Mouse (Mus musculus): ENCODE measurements around the gene Chrm1. TPM values are rescaled to one million over a fixed set of nuclear protein-coding genes. Genes with fewer than 3 reads are reported as not detected.

Chrm1 gene
- polyA plus RNA-seq, 1 experiment from 2014 or later, result 0.98 TPM

DNA sequence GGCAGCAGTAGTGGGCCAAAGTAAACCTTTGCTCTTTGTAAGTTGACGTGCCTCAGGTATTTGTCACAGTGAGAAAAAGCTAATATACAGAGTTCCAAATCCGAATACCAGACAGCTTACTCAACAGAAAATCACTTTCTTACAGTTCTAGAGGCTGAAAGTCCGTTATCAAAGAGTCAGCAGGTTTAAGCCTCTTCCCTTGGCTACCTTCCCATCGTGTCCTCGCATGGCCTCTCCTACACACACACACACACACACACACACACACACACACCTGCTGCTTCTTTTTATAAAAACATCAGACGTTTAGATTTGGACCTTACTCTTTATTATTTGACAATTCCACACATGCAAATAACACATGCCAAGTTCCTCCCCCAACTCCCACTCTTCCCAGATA lies 32.8 kb upstream of the Chrm1 start:
- H3K27ac ChIP-seq (ENCODE audit: low read depth, low read length), result no peak overlapping the region
- no peaks in the 10 kb centered on the region for H3K9me3 ChIP-seq (ENCODE audit: control insufficient read depth)
- H3K4me1 ChIP-seq (replicated peaks; ENCODE audit: control insufficient read depth, insufficient read depth, low read length), result no peaks in the 10 kb centered on the region
- H3K27me3 ChIP-seq (replicated peaks; ENCODE audit: control insufficient read depth, insufficient read depth, low read length), result no peaks in the 10 kb centered on the region
- 68% methylated on average over 6 of the region's 6 CpGs for WGBS
- H3K36me3 ChIP-seq (ENCODE audit: control insufficient read depth, insufficient read depth), result no peaks in the 10 kb centered on the region
- no peak for TF ChIP-seq CTCF (IDR thresholded peaks at IDR 0.05; ENCODE audit: low read depth)
- H3K4me3 ChIP-seq (ENCODE audit: low read depth, low read length), result no peak overlapping the region
- no peak overlapping the region for H3K9ac ChIP-seq (ENCODE audit: low read depth, low read length)
- no peak for ATAC-seq
- H3K4me2 ChIP-seq (replicated peaks; ENCODE audit: low read depth), result no peak overlapping the region

DNA sequence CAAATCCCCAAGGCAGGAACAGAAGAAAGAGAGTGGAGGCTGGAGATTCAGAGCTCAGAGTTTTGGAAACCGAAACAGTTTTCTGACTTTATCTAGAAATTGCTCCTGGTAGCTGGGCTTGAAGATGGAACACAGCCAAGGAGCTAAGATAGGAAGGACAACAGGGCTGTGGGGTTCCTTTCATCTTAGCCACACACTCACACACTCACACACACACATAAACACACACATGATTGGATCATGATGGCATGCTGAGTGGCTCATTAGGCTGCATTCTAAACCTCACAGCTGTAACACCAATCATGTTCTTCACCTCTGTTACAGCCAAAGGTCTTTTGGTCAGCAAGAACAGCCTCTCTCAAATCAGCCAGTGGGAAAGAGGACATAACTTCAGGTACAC lies 31.6 kb upstream of the Chrm1 start:
- no peak for ATAC-seq
- 65% methylated on average over 1 of the region's 1 CpGs for WGBS
- TF ChIP-seq CTCF (IDR thresholded peaks at IDR 0.05; ENCODE audit: low read depth), result no peak
- Histone ChIP-seq H3K4me2 (replicated peaks; ENCODE audit: low read depth) (no peak overlapping the region), H3K36me3 (ENCODE audit: control insufficient read depth, insufficient read depth) (no peaks in the 10 kb centered on the region), H3K9me3 (ENCODE audit: control insufficient read depth) (no peaks in the 10 kb centered on the region), H3K9ac (ENCODE audit: low read depth, low read length) (no peak overlapping the region), H3K27ac (ENCODE audit: low read depth, low read length) (no peak overlapping the region), H3K4me3 (ENCODE audit: low read depth, low read length) (no peak overlapping the region), H3K4me1 (replicated peaks; ENCODE audit: control insufficient read depth, insufficient read depth, low read length) (no peaks in the 10 kb centered on the region), H3K27me3 (replicated peaks; ENCODE audit: control insufficient read depth, insufficient read depth, low read length) (no peaks in the 10 kb centered on the region)

DNA sequence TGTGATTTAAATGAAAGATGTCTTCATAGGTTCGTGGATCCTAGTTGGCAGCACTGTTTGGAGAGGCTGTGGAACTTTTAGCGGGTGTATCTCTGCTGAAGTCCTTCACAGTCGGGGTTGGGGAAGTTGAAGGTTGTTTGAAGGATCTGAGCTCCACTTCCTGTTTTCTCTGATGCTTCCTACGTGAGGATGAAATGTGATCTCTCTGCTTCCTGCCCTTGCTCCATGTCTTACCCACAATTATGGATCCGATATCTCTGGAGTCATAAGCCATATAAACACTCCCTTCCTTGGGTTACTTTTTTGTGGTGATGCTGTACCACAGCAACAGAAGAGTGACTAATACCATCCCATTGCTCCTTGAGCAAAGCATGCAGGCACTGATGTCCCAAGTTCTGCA lies 21.5 kb upstream of the Chrm1 start:
- no peaks in the 10 kb centered on the region for H3K9me3 ChIP-seq (ENCODE audit: control insufficient read depth)
- H3K27me3 ChIP-seq (replicated peaks; ENCODE audit: control insufficient read depth, insufficient read depth, low read length), result no peaks in the 10 kb centered on the region
- no peak overlapping the region for H3K27ac ChIP-seq (ENCODE audit: low read depth, low read length)
- ATAC-seq, result no peak
- H3K4me2 ChIP-seq (replicated peaks; ENCODE audit: low read depth), result no peak overlapping the region
- no peaks in the 10 kb centered on the region for H3K36me3 ChIP-seq (ENCODE audit: control insufficient read depth, insufficient read depth)
- TF ChIP-seq CTCF (IDR thresholded peaks at IDR 0.05; ENCODE audit: low read depth), result no peak
- no peak overlapping the region for H3K9ac ChIP-seq (ENCODE audit: low read depth, low read length)
- no peaks in the 10 kb centered on the region for H3K4me1 ChIP-seq (replicated peaks; ENCODE audit: control insufficient read depth, insufficient read depth, low read length)
- no peak overlapping the region for H3K4me3 ChIP-seq (ENCODE audit: low read depth, low read length)
- 43% methylated on average over 5 of the region's 5 CpGs for WGBS

DNA sequence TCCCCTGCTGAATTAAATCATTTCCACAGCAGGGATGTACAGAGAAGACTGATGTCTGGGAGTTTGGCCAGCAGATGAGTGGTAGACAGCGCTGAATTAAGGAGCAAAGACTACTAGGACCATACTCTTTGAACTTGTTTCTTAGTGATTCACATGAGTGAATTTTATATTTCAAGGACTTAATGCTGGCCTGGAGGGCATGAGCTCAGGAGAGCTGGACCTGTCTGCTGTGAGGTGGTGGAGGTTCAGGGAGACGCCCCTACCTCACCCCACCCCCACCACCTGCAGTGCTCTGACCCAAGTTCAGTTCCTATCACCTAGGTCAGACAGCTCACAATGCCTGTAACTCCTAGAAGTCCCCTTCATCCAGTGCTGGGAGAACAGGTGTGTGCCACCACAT lies 17.2 kb upstream of the Chrm1 start:
- Histone ChIP-seq H3K27ac (ENCODE audit: low read depth, low read length) (no peak overlapping the region), H3K4me3 (ENCODE audit: low read depth, low read length) (no peak overlapping the region), H3K9ac (ENCODE audit: low read depth, low read length) (no peak overlapping the region), H3K27me3 (replicated peaks; ENCODE audit: control insufficient read depth, insufficient read depth, low read length) (no peaks in the 10 kb centered on the region), H3K4me1 (replicated peaks; ENCODE audit: control insufficient read depth, insufficient read depth, low read length) (no peaks in the 10 kb centered on the region), H3K9me3 (ENCODE audit: control insufficient read depth) (no peaks in the 10 kb centered on the region), H3K4me2 (replicated peaks; ENCODE audit: low read depth) (no peak overlapping the region), H3K36me3 (ENCODE audit: control insufficient read depth, insufficient read depth) (no peaks in the 10 kb centered on the region)
- 58% methylated on average over 2 of the region's 2 CpGs for WGBS
- no peak for ATAC-seq
- no peak for TF ChIP-seq CTCF (IDR thresholded peaks at IDR 0.05; ENCODE audit: low read depth)

DNA sequence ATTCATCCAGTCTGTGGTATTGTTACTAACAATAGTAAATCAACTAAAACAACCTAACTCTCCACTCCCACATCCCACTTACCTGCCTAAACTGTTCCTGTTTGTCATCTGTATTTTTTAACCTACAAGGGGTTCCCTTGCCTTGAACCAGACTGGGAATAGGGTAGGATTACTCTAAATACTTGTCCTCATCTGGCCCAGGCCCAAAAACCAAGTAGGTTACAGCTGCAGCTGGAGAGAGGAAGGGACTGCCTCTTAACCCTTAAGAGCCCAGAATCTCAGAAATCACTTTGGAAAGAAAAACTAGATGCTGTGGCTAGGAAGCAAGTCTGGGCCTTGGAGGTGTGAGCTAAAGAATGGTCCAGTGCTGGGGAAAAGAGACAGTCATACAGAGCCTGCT lies 7.8 kb upstream of the Chrm1 start:
- Histone ChIP-seq H3K4me2 (replicated peaks; ENCODE audit: low read depth) (no peak overlapping the region), H3K36me3 (ENCODE audit: control insufficient read depth, insufficient read depth) (no peaks in the 10 kb centered on the region), H3K27ac (ENCODE audit: low read depth, low read length) (no peak overlapping the region), H3K9me3 (ENCODE audit: control insufficient read depth) (no peaks in the 10 kb centered on the region), H3K9ac (ENCODE audit: low read depth, low read length) (no peak overlapping the region), H3K4me1 (replicated peaks; ENCODE audit: control insufficient read depth, insufficient read depth, low read length) (no peaks in the 10 kb centered on the region), H3K4me3 (ENCODE audit: low read depth, low read length) (no peak overlapping the region), H3K27me3 (replicated peaks; ENCODE audit: control insufficient read depth, insufficient read depth, low read length) (no peaks in the 10 kb centered on the region)
- TF ChIP-seq CTCF (IDR thresholded peaks at IDR 0.05; ENCODE audit: low read depth), result no peak
- ATAC-seq, result no peak

DNA sequence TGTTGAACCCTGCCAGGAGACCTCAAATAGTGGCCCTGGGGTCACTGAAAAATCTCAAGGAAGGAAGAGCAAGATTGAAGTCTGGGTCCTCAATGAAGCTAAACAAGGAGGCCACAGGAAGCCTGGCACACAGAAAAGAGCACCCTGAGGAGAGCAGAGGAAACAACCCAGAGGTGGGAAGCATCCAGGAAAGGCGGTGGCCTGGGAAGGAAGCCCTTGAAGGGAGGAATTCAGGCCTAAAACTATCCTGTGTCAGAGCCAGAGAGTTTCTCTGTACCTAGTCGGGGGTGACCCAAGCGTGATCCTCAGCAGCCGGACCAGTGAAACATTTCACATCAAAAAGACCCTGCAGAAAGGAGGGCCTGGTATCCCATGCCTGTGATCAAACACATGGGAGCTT lies 7.2 kb upstream of the Chrm1 start:
- H3K9ac ChIP-seq (ENCODE audit: low read depth, low read length), result no peak overlapping the region
- H3K36me3 ChIP-seq (ENCODE audit: control insufficient read depth, insufficient read depth), result no peaks in the 10 kb centered on the region
- H3K9me3 ChIP-seq (ENCODE audit: control insufficient read depth), result no peaks in the 10 kb centered on the region
- TF ChIP-seq CTCF (IDR thresholded peaks at IDR 0.05; ENCODE audit: low read depth), result no peak
- H3K27ac ChIP-seq (ENCODE audit: low read depth, low read length), result no peak overlapping the region
- WGBS, result 79% methylated on average over 4 of the region's 4 CpGs
- no peaks in the 10 kb centered on the region for H3K27me3 ChIP-seq (replicated peaks; ENCODE audit: control insufficient read depth, insufficient read depth, low read length)
- no peaks in the 10 kb centered on the region for H3K4me1 ChIP-seq (replicated peaks; ENCODE audit: control insufficient read depth, insufficient read depth, low read length)
- H3K4me3 ChIP-seq (ENCODE audit: low read depth, low read length), result no peak overlapping the region
- no peak overlapping the region for H3K4me2 ChIP-seq (replicated peaks; ENCODE audit: low read depth)
- ATAC-seq, result no peak

DNA sequence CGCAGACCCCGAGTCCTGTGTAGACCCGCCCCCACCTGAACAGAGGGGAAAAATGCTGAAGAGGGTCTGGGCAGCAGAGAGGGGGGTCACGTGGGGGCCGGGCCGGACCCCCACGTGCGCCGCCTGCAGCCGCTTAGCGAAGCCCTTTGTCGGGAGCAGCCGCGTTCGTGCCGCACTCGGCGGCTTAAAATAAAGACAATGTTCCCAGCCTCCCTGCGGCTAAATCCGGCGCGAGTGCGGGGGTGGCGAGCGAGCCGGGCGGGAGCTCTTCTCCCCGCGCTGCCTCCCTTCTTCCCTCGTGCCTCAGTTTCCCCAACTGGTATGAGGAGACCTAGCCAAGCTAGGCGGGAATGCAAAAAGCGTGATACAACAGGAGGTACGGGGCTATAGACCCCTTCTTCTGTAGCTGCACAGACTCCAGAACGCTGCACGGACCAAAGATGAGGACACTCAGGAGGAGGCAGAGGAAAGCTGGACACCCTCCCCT lies 1.7 kb upstream of the Chrm1 start:
- Histone ChIP-seq H3K9me3 (ENCODE audit: control insufficient read depth) (no peaks in the 10 kb centered on the region), H3K4me2 (replicated peaks; ENCODE audit: low read depth) (peak overlapping the region; percentile 78), H3K27me3 (replicated peaks; ENCODE audit: control insufficient read depth, insufficient read depth, low read length) (0 out of 2 replicates have a peak, but pooled peaks cover 3% of the 10 kb centered on the region), H3K27ac (ENCODE audit: low read depth, low read length) (no peak overlapping the region), H3K4me3 (ENCODE audit: low read depth, low read length) (peak overlapping the region; percentile 32), H3K9ac (ENCODE audit: low read depth, low read length) (no peak overlapping the region), H3K36me3 (ENCODE audit: control insufficient read depth, insufficient read depth) (no peaks in the 10 kb centered on the region), H3K4me1 (replicated peaks; ENCODE audit: control insufficient read depth, insufficient read depth, low read length) (0 out of 2 replicates have a peak, but pooled peaks cover 3% of the 10 kb centered on the region)
- no peak; the same call in 1 of the 2 replicates for ATAC-seq
- TF ChIP-seq CTCF (IDR thresholded peaks at IDR 0.05; ENCODE audit: low read depth), result no peak
- WGBS, result 2% methylated on average over 35 of the region's 35 CpGs

Data from intestine, postnatal 0 days (tissue).